Mouse (Mus musculus): Measurements from ENCODE around the gene Zscan2. TPM values are rescaled to one million over a fixed set of nuclear protein-coding genes. Genes with fewer than 3 reads are reported as not detected.
A peak's percentile ranks its signal among the peaks of the same experiment; 100 is the strongest.

The Zscan2 gene
- total RNA-seq, 1 experiment from 2014 or later: 24.0 TPM

DNA sequence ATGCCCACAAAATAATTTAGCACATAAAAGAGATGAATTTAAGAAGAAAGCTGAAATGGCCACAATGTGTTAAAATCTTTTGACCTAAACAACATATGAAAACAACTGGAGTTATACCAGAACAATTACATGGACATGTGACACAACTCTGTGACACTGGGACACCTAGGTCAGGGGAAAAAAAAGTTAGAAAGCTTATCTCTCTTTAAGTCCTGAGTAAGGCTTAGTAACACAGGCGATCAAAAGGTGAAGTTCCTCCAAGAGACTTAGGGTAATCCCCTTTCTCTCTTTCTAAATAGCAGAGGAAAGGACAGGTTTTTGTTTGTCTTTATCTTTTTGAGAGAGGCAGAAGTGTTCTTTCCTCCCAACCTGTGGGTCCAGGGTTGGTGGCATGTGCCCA is 20.5 kb upstream of the Zscan2 start:
- ATAC-seq (replicated peaks in 1 of 2; ENCODE audit: insufficient read depth in 1 of 2, low FRiP score in 2 of 2, low TSS enrichment in 1 of 2, low read depth in 1 of 2, poor library complexity in 2 of 2, severe bottlenecking in 2 of 2): no peak

DNA sequence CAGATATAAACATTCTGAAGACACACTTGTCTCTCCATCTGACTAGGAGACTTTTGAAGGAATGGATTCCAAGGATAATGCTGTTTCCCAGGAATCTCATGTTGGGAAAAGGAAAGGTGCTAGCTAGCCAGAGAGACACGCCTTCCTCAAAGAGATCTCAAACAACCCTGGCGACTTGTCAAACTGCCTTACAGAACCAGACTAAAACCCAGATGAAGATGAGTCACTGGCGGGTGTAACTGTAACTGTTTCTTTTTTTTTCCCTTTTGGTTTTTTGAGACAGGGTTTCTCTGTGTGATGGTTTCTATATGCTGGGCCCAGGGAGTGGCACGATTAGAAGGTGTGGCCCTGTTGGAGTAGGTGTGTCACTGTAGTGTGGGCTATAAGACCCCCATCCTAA is 19.8 kb upstream of the Zscan2 start:
- ATAC-seq (replicated peaks in 1 of 2; ENCODE audit: insufficient read depth in 1 of 2, low FRiP score in 2 of 2, low TSS enrichment in 1 of 2, low read depth in 1 of 2, poor library complexity in 2 of 2, severe bottlenecking in 2 of 2): no peak

DNA sequence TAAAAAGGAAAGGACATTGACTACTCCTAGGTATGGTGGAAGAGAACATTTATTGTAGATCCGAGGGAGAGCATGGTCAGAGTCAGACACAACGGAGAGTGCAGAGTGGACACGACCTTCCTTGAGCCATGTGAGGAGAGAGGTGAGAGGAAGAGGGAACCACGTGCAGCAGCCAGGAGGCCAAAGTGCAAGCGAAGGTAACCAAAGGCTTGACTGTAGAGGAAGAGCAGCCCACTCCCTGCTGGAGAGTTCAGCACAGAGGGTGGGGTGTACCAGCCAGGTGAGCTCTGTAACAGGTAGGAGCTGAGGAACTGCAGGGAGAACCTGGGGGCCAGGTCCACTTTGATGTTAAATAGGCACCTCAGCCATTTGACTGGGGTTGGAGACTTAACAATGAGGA is 18.6 kb upstream of the Zscan2 start:
- ATAC-seq (replicated peaks in 1 of 2; ENCODE audit: insufficient read depth in 1 of 2, low FRiP score in 2 of 2, low TSS enrichment in 1 of 2, low read depth in 1 of 2, poor library complexity in 2 of 2, severe bottlenecking in 2 of 2): no peak

DNA sequence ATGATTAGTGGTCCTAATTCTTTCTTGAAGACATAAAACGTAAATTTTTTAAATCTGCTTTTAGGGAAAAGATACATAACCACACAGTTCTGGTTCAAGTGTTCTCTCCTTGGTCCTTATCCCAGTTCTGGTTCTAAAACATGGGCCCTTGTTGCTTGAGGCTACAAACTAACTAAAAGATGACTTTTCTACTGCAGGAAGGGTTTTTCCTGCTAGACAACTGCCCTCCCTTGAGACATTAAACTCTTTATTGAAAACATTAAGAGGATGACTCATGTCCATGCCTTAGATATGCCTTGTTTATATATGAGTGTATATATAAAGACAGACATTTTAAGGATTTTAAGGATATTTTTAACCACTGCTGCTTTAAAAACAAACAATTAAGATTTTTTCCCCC is 17.5 kb upstream of the Zscan2 start:
- ATAC-seq (replicated peaks in 1 of 2; ENCODE audit: insufficient read depth in 1 of 2, low FRiP score in 2 of 2, low TSS enrichment in 1 of 2, low read depth in 1 of 2, poor library complexity in 2 of 2, severe bottlenecking in 2 of 2): no peak

DNA sequence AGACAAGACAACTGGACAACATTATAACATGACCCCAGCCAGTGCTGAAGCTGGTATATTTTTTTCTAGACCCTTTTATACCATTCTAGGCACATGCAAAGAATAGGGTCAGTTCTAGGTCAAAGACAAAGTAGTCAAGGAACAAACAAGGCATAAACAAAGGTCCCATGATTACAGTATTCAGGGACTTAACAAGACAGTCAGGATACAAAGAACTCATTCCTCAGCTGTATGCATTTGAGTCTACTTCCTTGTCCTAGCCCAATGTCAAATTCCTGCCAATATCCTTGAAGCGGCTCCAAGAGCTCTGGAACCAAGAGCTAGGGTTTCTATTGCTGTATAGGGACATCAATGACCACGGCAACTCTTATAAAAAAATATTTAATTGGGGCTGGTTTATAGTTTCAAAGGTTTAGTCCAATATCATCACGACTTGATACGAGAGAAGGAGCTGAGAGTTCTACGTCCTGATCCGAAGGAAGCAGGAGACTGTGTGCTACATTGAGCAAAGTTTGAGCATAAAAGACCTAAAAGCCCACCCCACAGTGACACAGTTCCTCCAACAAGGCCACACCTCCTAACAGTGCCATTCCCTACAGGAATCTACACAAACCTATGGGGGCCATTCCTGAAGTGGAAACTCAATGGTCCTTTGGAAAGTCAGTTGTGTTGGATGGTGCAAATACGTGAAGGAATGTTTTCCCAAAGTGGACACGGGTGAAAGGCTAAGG is 16.6 kb upstream of the Zscan2 start:
- no peak for ATAC-seq (replicated peaks in 1 of 2; ENCODE audit: insufficient read depth in 1 of 2, low FRiP score in 2 of 2, low TSS enrichment in 1 of 2, low read depth in 1 of 2, poor library complexity in 2 of 2, severe bottlenecking in 2 of 2)

DNA sequence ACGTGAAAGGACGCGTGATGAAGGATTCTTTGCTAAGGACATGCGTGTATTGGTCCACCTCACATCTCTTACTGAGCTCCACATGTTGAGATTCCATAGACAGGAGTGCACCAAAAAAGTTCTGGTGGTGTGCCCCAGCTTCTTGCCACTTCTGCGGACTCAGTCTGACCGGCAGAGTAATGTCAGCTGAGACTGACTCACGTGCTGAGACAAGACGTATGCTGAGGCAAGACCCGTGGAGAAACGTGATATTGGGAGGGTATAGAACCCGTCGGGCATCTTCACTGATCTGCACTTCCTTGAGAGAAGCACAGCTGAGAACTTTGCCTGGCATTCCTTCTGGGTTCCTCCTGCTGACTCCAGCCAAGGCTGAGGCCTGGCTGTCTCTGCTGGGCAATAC is 16.0 kb upstream of the Zscan2 start:
- ATAC-seq (replicated peaks in 1 of 2; ENCODE audit: insufficient read depth in 1 of 2, low FRiP score in 2 of 2, low TSS enrichment in 1 of 2, low read depth in 1 of 2, poor library complexity in 2 of 2, severe bottlenecking in 2 of 2): no peak

DNA sequence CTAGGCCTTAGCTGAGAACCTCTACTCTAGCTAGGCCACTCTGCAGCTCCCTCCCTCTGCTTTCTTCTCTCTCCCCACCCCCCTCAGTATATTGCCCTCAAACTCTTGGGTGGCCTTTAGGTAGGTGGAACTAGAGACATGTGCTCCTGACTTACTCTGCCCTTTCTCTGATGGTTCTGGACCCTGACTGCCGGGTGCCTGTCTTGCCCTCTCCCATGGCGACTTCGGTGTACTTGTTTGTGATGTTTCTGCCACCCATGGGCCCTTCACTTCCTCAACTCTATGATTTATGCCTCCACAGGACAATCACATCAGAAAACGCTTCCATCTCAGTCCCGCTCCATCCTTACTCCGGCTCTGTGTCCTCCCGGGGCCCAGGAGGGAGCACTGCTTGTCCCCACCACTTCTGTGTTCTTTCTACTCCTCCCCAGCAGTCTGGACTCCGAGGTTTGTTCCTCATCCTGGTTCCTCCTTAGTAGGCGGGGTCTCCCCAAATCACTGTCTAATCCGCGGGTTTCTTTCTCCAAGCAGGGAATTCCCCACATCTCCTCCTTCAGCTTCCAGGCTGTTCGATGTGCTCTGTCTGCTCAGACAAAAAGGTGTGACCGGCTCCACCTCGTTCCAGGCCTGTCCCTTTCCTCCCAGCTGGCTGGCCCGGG is 15.0 kb upstream of the Zscan2 start:
- ATAC-seq (replicated peaks in 1 of 2; ENCODE audit: insufficient read depth in 1 of 2, low FRiP score in 2 of 2, low TSS enrichment in 1 of 2, low read depth in 1 of 2, poor library complexity in 2 of 2, severe bottlenecking in 2 of 2): peak in 1 of 2 experiments; percentile 7; a peak in 1 of 4 replicates

DNA sequence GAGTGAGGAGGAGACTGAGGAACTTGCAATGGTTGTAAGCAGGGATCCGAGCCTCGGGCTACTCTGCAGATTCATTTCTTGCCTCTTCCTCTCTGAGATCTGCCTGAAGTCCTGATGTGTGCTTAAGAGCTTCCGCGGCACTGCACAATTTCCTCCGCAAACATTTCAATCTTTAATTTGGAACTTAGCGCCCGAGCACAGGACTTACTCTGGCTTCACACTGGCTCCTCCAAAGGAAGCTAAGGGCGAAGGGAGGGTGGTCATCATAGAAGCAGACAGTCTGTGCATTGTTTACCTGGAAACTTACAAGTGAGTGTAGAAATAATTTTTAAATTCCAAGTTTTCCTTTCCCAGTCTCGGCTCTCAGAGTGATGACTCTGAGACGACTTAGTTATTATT is 14.4 kb upstream of the Zscan2 start:
- ATAC-seq (replicated peaks in 1 of 2; ENCODE audit: insufficient read depth in 1 of 2, low FRiP score in 2 of 2, low TSS enrichment in 1 of 2, low read depth in 1 of 2, poor library complexity in 2 of 2, severe bottlenecking in 2 of 2): 0 out of 4 replicates have a peak, but pooled peaks of 1 of the 2 experiments have one; percentile 14

DNA sequence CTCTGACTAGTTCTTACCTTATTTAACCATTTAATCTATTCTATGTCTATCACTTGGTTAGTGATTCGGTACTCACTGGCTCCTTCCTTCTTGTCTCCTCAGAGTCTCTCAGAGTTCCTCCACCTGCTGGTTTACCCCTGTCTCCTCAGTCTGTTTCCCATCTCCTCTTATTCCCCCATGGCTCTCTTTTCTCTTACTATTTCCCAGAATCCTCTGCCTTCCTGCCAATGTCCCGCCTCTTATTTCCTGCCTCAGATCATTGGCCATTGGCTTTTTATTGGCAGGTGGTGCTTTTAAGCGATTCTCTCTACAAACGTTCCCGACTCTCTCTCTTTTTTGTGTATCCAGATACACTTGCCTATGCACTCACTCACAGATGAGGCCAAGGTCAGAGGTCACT is 14.0 kb upstream of the Zscan2 start:
- ATAC-seq (replicated peaks in 1 of 2; ENCODE audit: insufficient read depth in 1 of 2, low FRiP score in 2 of 2, low TSS enrichment in 1 of 2, low read depth in 1 of 2, poor library complexity in 2 of 2, severe bottlenecking in 2 of 2): no peak

DNA sequence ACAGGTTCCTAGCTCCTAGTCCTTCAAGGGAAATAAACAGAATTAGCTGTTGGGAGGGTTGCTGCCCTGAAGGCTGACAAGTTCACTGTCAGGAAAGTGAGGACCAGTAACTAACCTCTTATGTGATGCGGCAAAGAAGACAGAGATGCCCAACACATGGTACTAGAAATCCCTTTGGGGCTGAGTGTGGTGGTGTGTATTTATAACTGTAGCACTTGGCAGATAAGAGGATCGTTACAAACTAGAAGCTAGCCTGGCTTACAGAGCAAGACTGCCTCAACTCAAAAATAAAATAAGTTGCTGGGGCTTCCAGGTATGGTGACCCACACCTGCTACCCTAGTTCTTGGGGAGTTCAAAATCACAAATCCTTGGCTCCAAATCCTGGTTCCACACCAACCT is 11.5 kb upstream of the Zscan2 start:
- ATAC-seq (replicated peaks in 1 of 2; ENCODE audit: insufficient read depth in 1 of 2, low FRiP score in 2 of 2, low TSS enrichment in 1 of 2, low read depth in 1 of 2, poor library complexity in 2 of 2, severe bottlenecking in 2 of 2): no peak

DNA sequence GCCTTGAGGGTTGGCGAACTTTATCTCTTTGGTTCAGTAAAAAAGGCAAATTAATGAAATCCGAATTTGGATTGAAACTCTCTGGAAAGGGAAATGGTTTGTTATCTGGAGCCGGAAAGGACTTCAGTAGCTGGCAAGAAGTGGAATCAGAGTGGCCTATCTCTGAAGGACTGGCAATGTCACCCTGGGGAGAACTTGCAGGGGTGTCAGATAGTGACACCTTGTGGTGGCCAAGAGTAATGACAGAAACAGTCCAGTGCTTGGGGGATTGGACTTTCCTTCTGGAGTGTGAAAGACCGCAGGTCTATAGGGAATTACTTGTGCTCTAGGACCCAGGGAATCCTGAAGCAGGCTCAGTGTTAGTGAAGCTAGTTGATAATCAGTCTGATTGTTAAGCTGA is 11.0 kb upstream of the Zscan2 start:
- peak; percentile 59 to 89 for ATAC-seq (replicated peaks in 1 of 2; ENCODE audit: insufficient read depth in 1 of 2, low FRiP score in 2 of 2, low TSS enrichment in 1 of 2, low read depth in 1 of 2, poor library complexity in 2 of 2, severe bottlenecking in 2 of 2)

DNA sequence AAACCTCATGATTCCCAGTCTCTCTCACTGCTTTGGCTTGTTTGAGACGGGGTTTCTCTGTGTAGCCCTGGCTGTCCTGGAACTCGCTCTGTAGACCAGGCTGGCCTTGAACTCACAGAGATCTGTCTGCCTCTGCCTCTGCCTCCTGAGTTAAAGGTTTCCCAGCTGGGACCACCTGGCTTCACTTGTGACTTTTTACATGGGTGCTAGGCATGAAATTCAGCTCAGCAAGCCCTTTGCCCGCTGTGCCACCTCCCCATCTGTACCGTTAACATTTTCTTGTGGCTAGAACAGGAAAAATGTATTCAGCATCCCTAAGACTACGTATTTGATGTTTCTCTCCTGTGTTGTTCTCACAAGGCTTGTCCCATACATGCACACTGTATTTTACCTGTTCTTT is 10.2 kb upstream of the Zscan2 start:
- ATAC-seq (replicated peaks in 1 of 2; ENCODE audit: insufficient read depth in 1 of 2, low FRiP score in 2 of 2, low TSS enrichment in 1 of 2, low read depth in 1 of 2, poor library complexity in 2 of 2, severe bottlenecking in 2 of 2): no peak

DNA sequence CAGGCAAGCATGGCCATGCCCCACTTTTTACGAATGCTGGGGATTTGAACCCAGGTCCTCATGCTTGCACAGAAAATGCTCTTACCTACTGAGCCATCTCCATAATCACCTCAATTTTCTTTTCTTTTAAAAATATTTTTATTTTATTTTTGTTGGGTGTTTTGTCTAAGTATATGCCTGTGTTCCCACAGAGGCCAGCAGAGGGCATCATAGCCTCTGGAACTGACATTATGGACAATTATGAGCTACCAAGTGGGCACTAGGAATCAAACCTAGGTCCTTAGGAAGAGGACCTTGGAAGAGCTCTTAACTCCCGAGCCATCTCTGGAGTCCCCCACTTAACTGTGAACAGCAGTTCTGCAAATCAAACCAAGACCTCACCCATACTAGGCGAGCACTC is 7.5 kb upstream of the Zscan2 start:
- no peak for ATAC-seq (replicated peaks in 1 of 2; ENCODE audit: insufficient read depth in 1 of 2, low FRiP score in 2 of 2, low TSS enrichment in 1 of 2, low read depth in 1 of 2, poor library complexity in 2 of 2, severe bottlenecking in 2 of 2)

DNA sequence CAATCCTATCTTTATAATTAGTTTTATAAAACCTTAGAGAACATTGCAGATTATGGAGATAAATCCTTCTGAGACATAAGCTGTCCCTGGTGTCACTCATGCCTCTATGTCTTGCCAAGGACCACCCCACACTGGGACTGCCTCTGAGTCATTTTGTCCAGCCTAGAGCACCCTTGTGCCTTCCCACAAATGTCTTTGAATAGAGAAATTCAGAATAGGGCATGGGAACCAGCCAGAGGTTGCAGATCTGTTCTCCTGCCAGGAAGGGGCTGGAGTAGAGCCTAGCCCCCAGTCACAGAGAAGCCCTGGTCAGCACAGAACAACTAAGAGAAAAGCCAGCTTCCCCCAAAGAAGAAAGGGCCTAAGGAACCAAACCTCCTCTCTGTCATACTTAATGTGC is 5.4 kb upstream of the Zscan2 start:
- ATAC-seq (replicated peaks in 1 of 2; ENCODE audit: insufficient read depth in 1 of 2, low FRiP score in 2 of 2, low TSS enrichment in 1 of 2, low read depth in 1 of 2, poor library complexity in 2 of 2, severe bottlenecking in 2 of 2): no peak

DNA sequence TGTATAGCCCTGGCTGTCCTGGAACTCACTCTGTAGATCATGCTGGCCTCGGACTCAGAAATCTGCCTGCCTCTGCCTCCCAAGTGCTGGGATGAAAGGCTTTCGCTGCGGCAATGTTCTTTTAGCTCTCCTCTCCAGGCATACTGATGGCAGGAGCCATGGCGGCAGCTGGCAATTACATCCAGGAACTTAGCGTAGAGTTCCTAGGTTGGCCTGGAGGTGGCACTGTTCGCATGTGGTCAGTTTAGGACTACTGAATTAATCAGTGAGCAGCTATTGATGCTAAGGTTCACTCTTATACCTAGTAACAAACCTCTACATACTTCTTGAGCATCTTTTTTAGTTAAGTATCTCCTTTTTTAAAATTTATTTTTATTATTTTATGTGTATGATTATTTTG is 3.5 kb upstream of the Zscan2 start:
- peak; percentile 64 to 73 for ATAC-seq (replicated peaks in 1 of 2; ENCODE audit: insufficient read depth in 1 of 2, low FRiP score in 2 of 2, low TSS enrichment in 1 of 2, low read depth in 1 of 2, poor library complexity in 2 of 2, severe bottlenecking in 2 of 2)

DNA sequence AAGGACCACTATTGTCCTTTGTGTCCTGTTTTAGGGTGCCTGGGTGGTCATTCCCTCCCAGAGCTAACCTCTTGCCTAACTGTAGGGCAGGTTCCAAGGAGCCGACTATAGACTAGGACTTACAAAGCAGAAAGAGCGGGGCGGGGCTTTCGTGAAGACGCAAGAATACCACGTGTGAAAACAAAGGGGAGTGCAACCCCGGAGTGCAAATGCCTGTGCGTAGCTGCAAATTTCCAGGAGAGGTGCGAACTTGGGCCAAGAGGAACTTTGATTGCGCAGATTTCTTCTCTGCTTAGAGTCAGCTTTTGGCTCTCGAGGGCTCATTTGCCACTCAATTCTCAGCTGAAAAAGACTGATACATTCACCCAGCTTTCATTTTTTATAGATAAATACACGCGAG is 493 bp upstream of the Zscan2 start:
- peak; percentile 47 to 50; a peak in 3 of 4 replicates for ATAC-seq (replicated peaks in 1 of 2; ENCODE audit: insufficient read depth in 1 of 2, low FRiP score in 2 of 2, low TSS enrichment in 1 of 2, low read depth in 1 of 2, poor library complexity in 2 of 2, severe bottlenecking in 2 of 2)

DNA sequence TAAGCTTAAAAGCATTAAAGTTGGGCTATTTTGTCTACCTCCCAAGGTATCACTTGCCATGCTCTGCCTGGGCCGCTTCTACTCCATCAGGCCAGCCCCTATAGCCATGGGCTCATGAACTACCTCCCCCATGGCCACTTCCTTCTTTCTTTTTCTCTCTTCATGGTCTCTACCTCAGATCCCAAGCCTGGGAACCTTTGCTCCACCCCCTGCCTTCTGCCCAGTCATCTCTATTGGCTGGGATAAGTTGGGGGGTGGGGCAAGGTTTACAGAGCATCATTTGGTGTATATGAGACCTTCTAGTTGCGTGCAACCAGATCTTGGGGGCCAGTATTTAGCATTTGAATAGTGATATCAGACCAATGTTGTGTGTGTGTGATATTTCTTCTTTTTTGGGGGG is 1.8 kb downstream of the Zscan2 start:
- peak; percentile 14 to 38; a peak in 2 of 4 replicates for ATAC-seq (replicated peaks in 1 of 2; ENCODE audit: insufficient read depth in 1 of 2, low FRiP score in 2 of 2, low TSS enrichment in 1 of 2, low read depth in 1 of 2, poor library complexity in 2 of 2, severe bottlenecking in 2 of 2)

DNA sequence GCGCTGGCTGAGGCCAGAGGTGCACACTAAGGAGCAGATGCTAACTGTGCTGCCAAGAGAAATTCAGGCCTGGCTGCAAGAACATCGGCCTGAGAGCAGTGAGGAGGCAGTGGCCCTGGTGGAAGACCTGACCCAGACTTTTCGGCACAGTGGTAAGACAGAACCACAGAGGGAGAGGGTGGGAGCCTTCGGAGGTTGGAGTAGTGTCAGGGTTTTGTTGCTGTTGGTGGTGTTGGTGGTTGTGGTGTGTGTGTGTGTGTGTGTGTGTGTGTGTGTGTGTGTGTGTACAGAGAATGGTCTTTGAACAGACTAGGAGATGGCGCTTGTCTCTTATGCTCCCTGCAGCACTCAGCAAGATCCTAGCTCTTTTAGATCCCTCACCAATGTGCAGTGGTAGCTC is 2.8 kb downstream of the Zscan2 start:
- no peak for ATAC-seq (replicated peaks in 1 of 2; ENCODE audit: insufficient read depth in 1 of 2, low FRiP score in 2 of 2, low TSS enrichment in 1 of 2, low read depth in 1 of 2, poor library complexity in 2 of 2, severe bottlenecking in 2 of 2)

DNA sequence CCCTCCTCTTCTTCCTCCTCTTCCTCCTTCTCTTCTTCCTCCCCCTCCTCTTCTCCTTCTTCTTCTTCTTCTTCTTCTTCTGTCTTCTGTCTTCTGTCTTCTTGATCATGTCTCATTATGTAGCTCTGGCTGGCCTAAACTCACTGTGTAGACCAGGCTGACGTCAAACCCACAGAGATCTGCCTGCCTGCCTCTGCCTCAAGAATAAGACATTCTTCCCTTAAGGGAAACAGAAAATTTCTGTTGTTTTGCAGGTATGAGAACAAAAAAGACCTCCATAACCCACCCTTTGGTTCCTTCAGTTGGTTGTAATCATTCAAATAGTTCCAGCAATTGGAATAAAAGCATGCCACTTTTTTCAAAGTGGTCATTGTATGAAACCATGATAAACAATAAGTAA is 3.4 kb downstream of the Zscan2 start:
- no peak for ATAC-seq (replicated peaks in 1 of 2; ENCODE audit: insufficient read depth in 1 of 2, low FRiP score in 2 of 2, low TSS enrichment in 1 of 2, low read depth in 1 of 2, poor library complexity in 2 of 2, severe bottlenecking in 2 of 2)
